Mouse (Mus musculus): Measurements from ENCODE around the gene Nit1. TPM values are rescaled to one million over a fixed set of nuclear protein-coding genes. Genes with fewer than 3 reads are reported as not detected.
"Not testable (repeated sequence)": the region's sequence is repeated elsewhere in the genome, so short reads cannot be mapped to it uniquely, and the experiment has no call there.

Gene Nit1
- polyA plus RNA-seq, 1 experiment from 2014 or later, result 43.5 TPM

DNA sequence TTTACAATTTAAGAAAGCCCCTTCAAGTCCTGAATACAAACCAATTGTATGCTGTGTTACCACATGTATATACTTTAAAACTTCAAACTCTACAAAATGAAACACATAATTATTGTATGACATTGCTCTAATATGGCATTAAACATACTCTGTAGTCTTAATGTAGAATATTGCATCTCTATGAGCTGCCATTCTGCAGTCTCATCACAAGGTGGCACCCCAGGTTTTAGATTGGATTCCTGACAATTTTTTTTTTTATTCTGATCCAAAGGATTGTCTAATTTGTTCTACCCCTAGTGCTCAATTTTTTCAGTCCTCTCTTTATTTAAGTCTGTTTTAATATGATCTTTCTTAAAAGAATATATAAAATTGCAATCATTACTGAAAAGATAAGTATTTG lies 24.0 kb downstream of the Nit1 start:
- no peaks in the 10 kb centered on the region for H3K9me3 ChIP-seq (ENCODE audit: control insufficient read depth, low read length)
- no peak overlapping the region for H3K4me2 ChIP-seq (ENCODE audit: low read depth, low read length)
- no peaks in the 10 kb centered on the region for H3K27me3 ChIP-seq (ENCODE audit: control insufficient read depth, insufficient read depth, low read length)
- no peak for ATAC-seq (ENCODE audit: low read depth)
- no peak overlapping the region for H3K9ac ChIP-seq (replicated peaks; ENCODE audit: low read depth, low read length)
- H3K27ac ChIP-seq (ENCODE audit: low read depth, low read length), result no peak overlapping the region
- no peak overlapping the region for H3K4me3 ChIP-seq (ENCODE audit: low read depth, low read length)
- H3K36me3 ChIP-seq (ENCODE audit: control insufficient read depth, insufficient read depth, low read length), result no peaks in the 10 kb centered on the region
- H3K4me1 ChIP-seq (ENCODE audit: control insufficient read depth, insufficient read depth, low read length), result no peaks in the 10 kb centered on the region

DNA sequence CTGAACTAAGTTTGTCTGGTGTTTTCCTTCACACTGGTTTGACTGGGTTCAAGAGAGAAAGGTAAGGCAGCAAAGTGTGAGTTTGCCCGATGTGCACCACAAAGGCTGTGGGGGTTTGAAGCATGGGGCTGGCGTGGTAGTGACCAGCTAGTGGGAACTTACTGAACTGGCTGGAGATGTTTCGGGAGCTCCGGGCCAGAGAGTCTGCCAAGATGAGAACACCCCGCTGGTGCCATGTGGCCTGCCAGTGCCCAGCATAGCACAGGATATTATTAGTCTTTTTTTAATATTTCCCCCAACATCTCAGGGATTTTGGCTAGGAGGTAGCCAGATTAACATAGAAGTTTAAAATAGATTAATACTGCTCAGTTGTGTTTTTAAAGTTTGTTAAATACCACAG lies 25.3 kb downstream of the Nit1 start:
- WGBS, result 19% methylated on average over 5 of the region's 5 CpGs
- no peak overlapping the region for H3K4me2 ChIP-seq (ENCODE audit: low read depth, low read length)
- H3K4me1 ChIP-seq (ENCODE audit: control insufficient read depth, insufficient read depth, low read length), result no peaks in the 10 kb centered on the region
- H3K27ac ChIP-seq (ENCODE audit: low read depth, low read length), result no peak overlapping the region
- ATAC-seq (ENCODE audit: low read depth), result no peak
- H3K9me3 ChIP-seq (ENCODE audit: control insufficient read depth, low read length), result no peaks in the 10 kb centered on the region
- H3K4me3 ChIP-seq (ENCODE audit: low read depth, low read length), result no peak overlapping the region
- no peaks in the 10 kb centered on the region for H3K27me3 ChIP-seq (ENCODE audit: control insufficient read depth, insufficient read depth, low read length)
- no peak overlapping the region for H3K9ac ChIP-seq (replicated peaks; ENCODE audit: low read depth, low read length)
- H3K36me3 ChIP-seq (ENCODE audit: control insufficient read depth, insufficient read depth, low read length), result no peaks in the 10 kb centered on the region

DNA sequence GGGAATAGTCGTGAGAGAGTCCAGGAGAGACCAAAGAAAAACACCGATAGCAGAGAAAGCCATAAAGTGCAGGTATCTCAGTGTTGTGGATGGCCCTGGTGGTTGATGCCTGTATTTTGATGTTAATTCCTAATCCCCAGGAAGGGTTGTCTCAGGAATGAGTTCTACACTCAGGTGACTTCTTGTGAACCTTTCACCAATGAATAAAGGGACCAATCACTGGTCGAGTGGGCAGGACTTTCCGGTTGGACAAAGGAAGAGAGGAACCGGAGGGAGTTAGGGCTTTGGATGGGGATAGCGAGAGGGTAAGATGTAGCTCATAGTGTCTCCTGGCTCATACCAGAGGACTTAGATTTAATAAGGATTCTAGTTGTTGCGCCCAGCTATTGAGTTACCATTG lies 25.7 kb downstream of the Nit1 start:
- WGBS, result 9% methylated on average over 7 of the region's 7 CpGs
- Histone ChIP-seq H3K27me3 (ENCODE audit: control insufficient read depth, insufficient read depth, low read length) (no peaks in the 10 kb centered on the region), H3K9ac (replicated peaks; ENCODE audit: low read depth, low read length) (no peak overlapping the region), H3K4me2 (ENCODE audit: low read depth, low read length) (no peak overlapping the region), H3K4me1 (ENCODE audit: control insufficient read depth, insufficient read depth, low read length) (no peaks in the 10 kb centered on the region), H3K27ac (ENCODE audit: low read depth, low read length) (no peak overlapping the region), H3K9me3 (ENCODE audit: control insufficient read depth, low read length) (no peaks in the 10 kb centered on the region), H3K36me3 (ENCODE audit: control insufficient read depth, insufficient read depth, low read length) (no peaks in the 10 kb centered on the region), H3K4me3 (ENCODE audit: low read depth, low read length) (no peak overlapping the region)
- no peak for ATAC-seq (ENCODE audit: low read depth)

- no peaks in the 10 kb centered on the region for H3K36me3 ChIP-seq (ENCODE audit: control insufficient read depth, insufficient read depth, low read length)
- no peaks in the 10 kb centered on the region for H3K9me3 ChIP-seq (ENCODE audit: control insufficient read depth, low read length)
- no peak overlapping the region for H3K4me3 ChIP-seq (ENCODE audit: low read depth, low read length)
- ATAC-seq (ENCODE audit: low read depth), result no peak
- H3K27me3 ChIP-seq (ENCODE audit: control insufficient read depth, insufficient read depth, low read length), result no peaks in the 10 kb centered on the region
- no peaks in the 10 kb centered on the region for H3K4me1 ChIP-seq (ENCODE audit: control insufficient read depth, insufficient read depth, low read length)
- no peak overlapping the region for H3K9ac ChIP-seq (replicated peaks; ENCODE audit: low read depth, low read length)
- H3K4me2 ChIP-seq (ENCODE audit: low read depth, low read length), result no peak overlapping the region
- no peak overlapping the region for H3K27ac ChIP-seq (ENCODE audit: low read depth, low read length)
- WGBS, result 71% methylated on average over 2 of the region's 2 CpGs
Observed at GRCm38 (mm10) chr1:171309321-171309720, 36.1 kb downstream of the Nit1 start.

DNA sequence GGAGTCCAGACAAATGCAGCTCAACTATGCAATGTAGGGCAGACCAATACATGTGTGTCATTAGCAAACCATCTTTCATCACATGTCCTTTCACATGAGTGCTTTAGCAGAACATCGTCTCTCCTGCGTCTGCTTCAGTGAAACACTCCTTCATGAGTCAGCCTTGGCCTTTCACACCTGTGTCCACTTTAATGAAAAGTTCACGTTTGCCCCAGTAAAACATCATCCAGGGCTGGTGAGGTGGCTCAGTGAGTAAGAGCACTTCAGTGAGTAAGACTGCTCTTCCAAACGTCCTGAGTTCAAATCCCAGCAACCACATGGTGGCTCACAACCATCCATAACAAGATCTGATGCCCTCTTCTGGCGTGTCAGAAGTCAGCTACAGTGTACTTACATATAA lies 39.3 kb downstream of the Nit1 start:
- H3K36me3 ChIP-seq (ENCODE audit: control insufficient read depth, insufficient read depth, low read length); H3K4me2 ChIP-seq (ENCODE audit: low read depth, low read length); ATAC-seq (ENCODE audit: low read depth); H3K9me3 ChIP-seq (ENCODE audit: control insufficient read depth, low read length); H3K4me3 ChIP-seq (ENCODE audit: low read depth, low read length); H3K9ac ChIP-seq (replicated peaks; ENCODE audit: low read depth, low read length); H3K27ac ChIP-seq (ENCODE audit: low read depth, low read length); H3K27me3 ChIP-seq (ENCODE audit: control insufficient read depth, insufficient read depth, low read length); H3K4me1 ChIP-seq (ENCODE audit: control insufficient read depth, insufficient read depth, low read length): not testable (repeated sequence)
- WGBS, result 70% methylated on average over 5 of the region's 5 CpGs

- Histone ChIP-seq H3K9me3 (ENCODE audit: control insufficient read depth, low read length) (no peaks in the 10 kb centered on the region), H3K4me1 (ENCODE audit: control insufficient read depth, insufficient read depth, low read length) (peaks cover 7% of the 10 kb centered on the region), H3K36me3 (ENCODE audit: control insufficient read depth, insufficient read depth, low read length) (no peaks in the 10 kb centered on the region), H3K9ac (replicated peaks; ENCODE audit: low read depth, low read length) (no peak overlapping the region), H3K4me3 (ENCODE audit: low read depth, low read length) (no peak overlapping the region), H3K4me2 (ENCODE audit: low read depth, low read length) (no peak overlapping the region), H3K27me3 (ENCODE audit: control insufficient read depth, insufficient read depth, low read length) (no peaks in the 10 kb centered on the region; the same call in 1 of the 2 replicates), H3K27ac (ENCODE audit: low read depth, low read length) (no peak overlapping the region)
- WGBS, result 75% methylated on average over 3 of the region's 3 CpGs
- no peak for ATAC-seq (ENCODE audit: low read depth)
Observed at GRCm38 (mm10) chr1:171298226-171298625, 47.2 kb downstream of the Nit1 start.

- Histone ChIP-seq H3K27me3 (ENCODE audit: control insufficient read depth, insufficient read depth, low read length) (no peaks in the 10 kb centered on the region; the same call in 1 of the 2 replicates), H3K9ac (replicated peaks; ENCODE audit: low read depth, low read length) (peak overlapping the region; percentile 89), H3K4me3 (ENCODE audit: low read depth, low read length) (peak overlapping the region; percentile 72), H3K4me1 (ENCODE audit: control insufficient read depth, insufficient read depth, low read length) (peaks cover 8% of the 10 kb centered on the region), H3K27ac (ENCODE audit: low read depth, low read length) (peak overlapping the region; percentile 95), H3K9me3 (ENCODE audit: control insufficient read depth, low read length) (no peaks in the 10 kb centered on the region), H3K36me3 (ENCODE audit: control insufficient read depth, insufficient read depth, low read length) (no peaks in the 10 kb centered on the region), H3K4me2 (ENCODE audit: low read depth, low read length) (peak overlapping the region; percentile 65)
- 20% methylated on average over 3 of the region's 3 CpGs for WGBS
- peak; percentile 58; the same call in 1 of the 2 replicates for ATAC-seq (ENCODE audit: low read depth)
Observed at GRCm38 (mm10) chr1:171295063-171295402, 50.4 kb downstream of the Nit1 start.

DNA sequence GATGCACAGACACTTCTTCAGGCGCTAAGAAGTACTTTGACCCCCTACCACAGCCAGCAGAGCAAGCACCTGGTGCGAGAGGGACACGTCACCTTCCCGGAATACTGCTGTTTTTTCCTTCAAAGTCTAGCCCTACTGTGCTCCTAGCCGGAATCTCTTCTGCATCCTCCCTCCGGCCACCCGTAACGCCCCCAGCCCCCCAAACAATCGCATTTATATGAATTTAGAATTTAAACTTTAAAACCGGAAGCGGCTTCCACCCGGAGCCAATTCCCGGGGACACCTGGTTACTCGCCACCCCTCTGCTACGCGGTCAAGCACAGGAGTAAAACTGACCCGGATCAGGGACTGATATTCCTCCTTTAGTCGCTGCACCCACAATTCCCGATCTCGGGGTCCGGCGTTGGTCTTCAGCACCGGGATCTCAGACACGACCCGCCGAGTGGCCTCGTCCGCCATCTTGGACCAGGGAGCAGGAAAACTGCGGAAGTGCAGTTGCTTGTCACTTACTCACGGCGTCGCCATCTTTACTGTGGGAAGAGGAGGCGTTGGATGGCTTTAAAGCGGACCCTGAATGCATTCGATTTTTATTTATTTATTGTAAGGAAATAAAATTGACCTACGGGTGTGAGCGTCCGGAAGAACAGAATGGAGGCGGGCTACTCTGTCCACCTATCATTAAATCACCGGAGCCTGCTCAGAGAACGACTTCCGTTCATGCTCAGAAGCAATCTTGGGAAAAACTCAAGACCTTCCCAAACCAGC lies 51.0 kb downstream of the Nit1 start, which contains the start of gene Ufc1:
Gene Ufc1, minus strand, starts transcription at position 727 of the 765 bp plus-strand sequence.
- Histone ChIP-seq H3K36me3 (ENCODE audit: control insufficient read depth, insufficient read depth, low read length) (no peaks in the 10 kb centered on the region; the same call in 1 of the 2 replicates), H3K4me2 (ENCODE audit: low read depth, low read length) (peak within 1 kb of the TSS; percentile 65), H3K4me3 (ENCODE audit: low read depth, low read length) (peak within 1 kb of the TSS; percentile 72), H3K9me3 (ENCODE audit: control insufficient read depth, low read length) (no peaks in the 10 kb centered on the region), H3K4me1 (ENCODE audit: control insufficient read depth, insufficient read depth, low read length) (peaks cover 8% of the 10 kb centered on the region), H3K27ac (ENCODE audit: low read depth, low read length) (peak within 1 kb of the TSS; percentile 95), H3K27me3 (ENCODE audit: control insufficient read depth, insufficient read depth, low read length) (no peaks in the 10 kb centered on the region; the same call in 1 of the 2 replicates), H3K9ac (replicated peaks; ENCODE audit: low read depth, low read length) (peak within 1 kb of the TSS; percentile 89)
- ATAC-seq (ENCODE audit: low read depth), result peak; percentile 84
- WGBS, result under 1% methylated on average over 42 of the region's 42 CpGs

GRCm38 (mm10) chr1:171293906-171294297 lies 51.5 kb downstream of the Nit1 start:
- no peak for ATAC-seq (ENCODE audit: low read depth)
- peaks cover 8% of the 10 kb centered on the region for H3K4me1 ChIP-seq (ENCODE audit: control insufficient read depth, insufficient read depth, low read length)
- no peaks in the 10 kb centered on the region for H3K9me3 ChIP-seq (ENCODE audit: control insufficient read depth, low read length)
- no peaks in the 10 kb centered on the region; the same call in 1 of the 2 replicates for H3K27me3 ChIP-seq (ENCODE audit: control insufficient read depth, insufficient read depth, low read length)
- H3K4me3 ChIP-seq (ENCODE audit: low read depth, low read length), result peak overlapping the region; percentile 72
- H3K9ac ChIP-seq (replicated peaks; ENCODE audit: low read depth, low read length), result peak overlapping the region; percentile 89
- 34% methylated on average over 5 of the region's 5 CpGs for WGBS
- no peaks in the 10 kb centered on the region; the same call in 1 of the 2 replicates for H3K36me3 ChIP-seq (ENCODE audit: control insufficient read depth, insufficient read depth, low read length)
- peak overlapping the region; percentile 95 for H3K27ac ChIP-seq (ENCODE audit: low read depth, low read length)
- H3K4me2 ChIP-seq (ENCODE audit: low read depth, low read length), result peak overlapping the region; percentile 65
